Mouse (Mus musculus): Measurements from ENCODE around the gene Mapk11.

Gene Mapk11

GRCm38 (mm10) chr15:89149271-89150040, at the start of gene Mapk11:
TSS of gene Mapk11 (minus strand) at chr15:89149628.
- no peak for DNase-seq (ENCODE audit: low read depth, low spot score)

DNA sequence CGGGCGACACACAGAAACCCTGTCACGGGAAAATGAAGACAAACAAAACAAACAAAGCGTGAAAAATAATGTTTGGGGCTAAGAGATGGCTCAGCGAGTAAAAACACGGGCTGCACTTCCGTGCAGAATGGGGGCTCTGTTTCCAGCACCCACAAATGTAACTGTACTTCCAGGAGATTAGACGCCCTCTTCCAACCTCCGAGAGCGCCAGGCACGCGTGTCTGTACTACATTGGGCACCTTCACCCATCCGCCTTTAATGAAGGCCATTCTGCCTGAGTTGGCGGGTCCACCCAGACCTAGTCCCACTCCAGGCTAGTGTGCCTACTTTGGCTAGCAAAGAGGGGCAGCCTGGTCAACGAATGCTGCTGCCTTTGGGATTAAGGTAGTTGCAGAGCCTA, 47.6 kb upstream of the Mapk11 start:
- no peak for DNase-seq (ENCODE audit: low read depth, low spot score)

DNA sequence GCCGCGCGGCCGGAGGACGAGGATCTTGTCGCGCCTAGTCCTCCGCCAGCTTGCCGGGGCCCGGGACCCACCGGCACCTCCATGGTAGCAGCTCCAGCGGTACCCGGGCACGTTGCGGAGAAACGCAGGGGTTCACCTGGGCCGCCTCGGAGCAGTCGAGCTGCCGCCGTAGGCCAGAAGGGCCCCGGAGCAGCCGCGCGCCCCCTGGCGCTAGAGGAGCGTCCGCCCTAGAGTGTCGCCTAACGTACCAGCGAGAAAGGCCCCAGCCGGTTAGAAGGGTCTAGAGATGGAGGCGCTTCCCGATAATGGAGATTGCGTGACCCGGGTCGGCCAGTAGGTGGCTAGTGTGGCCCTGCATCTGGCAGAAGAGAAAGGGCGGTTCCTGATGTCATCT, 46.9 kb upstream of the Mapk11 start, which contains the start of gene Dennd6b:
TSS of gene Dennd6b (minus strand) at position 184 of the 394 bp plus-strand sequence.
- peak; percentile 96 for DNase-seq (ENCODE audit: low read depth, low spot score)

GRCm38 (mm10) chr15:89195690-89196312, 46.4 kb upstream of the Mapk11 start:
- DNase-seq (ENCODE audit: low read depth, low spot score), result peak; percentile 87

DNA sequence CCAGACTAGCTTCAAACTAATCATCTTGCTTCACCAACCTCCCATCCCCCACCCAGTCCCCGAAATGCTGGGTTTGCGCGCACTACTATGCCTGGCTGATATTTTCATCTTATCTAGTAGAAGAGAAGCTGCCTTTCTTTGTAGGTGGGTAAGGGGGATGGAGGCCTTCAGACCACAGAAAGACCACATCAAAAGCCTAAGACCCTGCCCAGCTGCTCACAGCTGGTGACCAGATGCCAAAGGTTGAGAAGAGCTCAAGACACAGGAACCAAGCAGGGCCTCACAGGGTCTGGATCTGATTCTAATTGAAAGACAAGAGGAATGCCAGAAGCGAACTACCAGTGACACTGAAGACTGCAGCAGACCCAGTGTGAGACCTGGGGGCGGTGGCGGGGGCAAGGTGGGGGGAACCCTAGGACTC, 45.8 kb upstream of the Mapk11 start:
- peak; percentile 78 for DNase-seq (ENCODE audit: low read depth, low spot score)

- DNase-seq (ENCODE audit: low read depth, low spot score), result no peak
Measured at GRCm38 (mm10) chr15:89184937-89185227, 35.5 kb upstream of the Mapk11 start.

- DNase-seq (ENCODE audit: low read depth, low spot score), result no peak
Measured at GRCm38 (mm10) chr15:89184141-89184936, 34.9 kb upstream of the Mapk11 start.

GRCm38 (mm10) chr15:89182842-89183241, 33.4 kb upstream of the Mapk11 start:
- DNase-seq (ENCODE audit: low read depth, low spot score), result no peak

DNA sequence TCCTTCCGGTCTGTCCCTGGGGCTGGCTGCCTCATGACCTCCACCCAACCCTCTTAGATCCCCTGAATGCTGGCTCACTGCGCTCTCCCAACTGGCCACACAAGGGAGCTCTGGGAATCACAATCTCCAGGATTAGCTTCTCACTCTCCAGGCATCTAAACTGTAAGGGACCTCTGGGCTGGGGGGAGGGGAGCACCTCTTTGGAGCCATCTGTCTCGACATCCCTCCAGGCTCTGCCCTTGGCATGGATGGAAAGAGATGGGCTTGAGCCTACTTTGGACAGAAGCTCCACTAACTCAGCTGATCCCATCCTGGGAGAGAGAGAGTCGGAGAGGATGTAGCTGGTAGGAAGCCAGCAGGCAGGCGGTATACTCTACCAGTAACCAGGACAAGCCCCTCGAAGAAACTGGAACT, 32.9 kb upstream of the Mapk11 start:
- DNase-seq (ENCODE audit: low read depth, low spot score), result no peak

- DNase-seq (ENCODE audit: low read depth, low spot score), result no peak
Measured at GRCm38 (mm10) chr15:89181561-89182270, 32.3 kb upstream of the Mapk11 start.

DNA sequence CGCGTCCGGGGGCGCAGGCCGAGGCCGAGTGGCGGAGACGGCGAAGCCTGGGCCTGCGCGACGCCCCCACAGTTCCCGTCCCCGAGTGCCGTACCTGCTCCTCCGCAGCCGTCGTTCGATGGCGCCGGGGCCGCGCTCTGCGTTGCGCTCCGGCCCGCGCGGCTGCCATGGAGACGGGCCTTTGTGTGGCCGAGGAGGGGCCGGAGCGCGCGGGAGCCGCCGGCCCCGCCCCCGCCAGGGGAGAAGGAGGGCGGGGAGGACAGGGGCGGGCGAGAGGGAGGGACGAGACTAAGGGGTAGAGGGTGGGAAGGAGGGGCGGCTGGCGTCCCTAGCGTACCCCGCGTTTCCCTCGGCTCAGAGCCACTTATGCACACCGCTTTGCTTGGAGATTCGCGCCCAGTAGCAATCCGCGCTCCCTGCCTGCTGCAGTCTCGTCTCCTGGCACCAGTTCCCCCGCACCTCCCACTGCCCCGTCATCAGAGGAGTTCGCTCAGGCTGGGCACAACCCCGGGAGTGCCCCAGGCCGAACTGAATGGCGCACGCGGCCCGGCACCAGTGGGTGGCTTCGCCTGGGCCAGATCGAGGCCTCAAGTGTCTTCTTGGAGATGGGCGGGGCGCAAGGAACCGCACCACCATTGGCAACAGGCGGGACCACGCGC, 31.3 kb upstream of the Mapk11 start, which contains the start of gene Plxnb2:
TSS of gene Plxnb2 (minus strand) at position 218 of the 659 bp plus-strand sequence.
- DNase-seq (ENCODE audit: low read depth, low spot score), result peak; percentile 84

- no peak for DNase-seq (ENCODE audit: low read depth, low spot score)
Measured at GRCm38 (mm10) chr15:89180081-89180541, 30.7 kb upstream of the Mapk11 start.

- DNase-seq (ENCODE audit: low read depth, low spot score), result no peak
Measured at GRCm38 (mm10) chr15:89179630-89179964, 30.2 kb upstream of the Mapk11 start.

- peak; percentile 52 for DNase-seq (ENCODE audit: low read depth, low spot score)
Measured at GRCm38 (mm10) chr15:89178954-89179629, 29.7 kb upstream of the Mapk11 start.

DNA sequence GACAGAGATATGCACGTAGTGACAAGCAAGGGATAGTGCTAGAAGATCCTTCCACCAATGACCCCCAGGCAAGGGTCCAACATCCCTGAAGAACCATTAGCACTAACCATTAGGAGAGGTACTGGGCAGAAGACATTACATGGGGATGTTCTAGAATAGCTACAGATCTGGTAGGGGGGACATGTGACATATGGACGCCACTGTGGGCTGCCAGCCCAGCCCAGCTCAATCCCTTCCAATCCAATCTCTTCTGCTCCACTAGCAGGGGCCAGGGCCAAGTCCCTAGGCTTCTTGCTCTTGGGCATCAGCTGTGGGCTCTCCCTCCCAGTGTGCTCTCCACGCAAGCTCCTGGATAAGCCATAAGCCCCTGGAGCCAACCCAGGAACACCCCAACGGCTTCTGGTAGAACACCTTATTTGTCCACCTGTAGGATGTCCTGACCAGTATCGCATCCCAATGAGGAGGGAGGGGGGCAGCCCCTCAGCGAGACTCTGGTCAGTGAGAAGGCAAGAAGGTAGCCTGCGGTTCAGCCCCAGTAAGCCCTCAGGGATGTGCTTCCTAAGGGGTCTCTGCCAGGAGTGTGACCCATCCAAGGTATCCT, 28.9 kb upstream of the Mapk11 start:
- DNase-seq (ENCODE audit: low read depth, low spot score), result no peak

GRCm38 (mm10) chr15:89177576-89178259, 28.3 kb upstream of the Mapk11 start:
- DNase-seq (ENCODE audit: low read depth, low spot score), result no peak

GRCm38 (mm10) chr15:89177121-89177520, 27.7 kb upstream of the Mapk11 start:
- DNase-seq (ENCODE audit: low read depth, low spot score), result no peak

DNA sequence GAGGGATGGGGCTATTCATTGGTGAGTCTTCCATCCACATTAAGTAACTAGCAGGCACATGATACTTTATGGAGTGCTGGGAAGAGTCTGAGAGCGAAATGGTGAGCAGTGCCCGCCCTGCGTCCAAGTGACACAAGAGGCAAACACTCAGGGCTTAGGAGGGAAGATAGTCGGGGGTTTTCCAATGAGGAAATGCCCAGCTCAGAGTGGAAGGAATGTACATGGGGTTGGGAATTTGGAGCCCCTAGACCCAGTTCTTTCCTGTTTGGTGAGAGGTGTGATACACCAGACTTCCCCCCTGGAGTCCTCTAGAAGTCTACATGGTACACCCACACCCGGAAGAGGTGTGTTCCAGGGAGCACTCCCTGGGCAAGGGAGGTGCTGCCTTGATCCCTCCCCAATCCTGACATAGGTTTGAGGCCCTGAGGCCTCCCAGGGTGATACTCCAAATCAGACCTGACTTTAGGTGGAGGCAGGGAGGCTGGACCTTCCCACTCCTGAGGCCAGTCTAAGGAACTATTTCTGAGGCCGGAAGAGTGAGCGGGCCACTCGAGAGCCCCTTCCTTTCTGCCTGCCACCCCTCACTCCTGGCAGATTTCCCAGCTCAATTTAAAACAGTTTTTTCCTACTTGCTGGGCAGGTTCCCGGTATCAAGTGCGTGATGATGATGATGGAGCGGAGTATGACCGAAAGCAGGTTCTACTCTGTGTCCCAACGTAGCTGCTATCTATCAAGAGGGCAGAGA, 26.2 kb upstream of the Mapk11 start:
- no peak for DNase-seq (ENCODE audit: low read depth, low spot score)

GRCm38 (mm10) chr15:89174889-89175339, 25.5 kb upstream of the Mapk11 start:
- no peak for DNase-seq (ENCODE audit: low read depth, low spot score)
